Mouse (Mus musculus): ENCODE data around the gene Agpat1.

DNA sequence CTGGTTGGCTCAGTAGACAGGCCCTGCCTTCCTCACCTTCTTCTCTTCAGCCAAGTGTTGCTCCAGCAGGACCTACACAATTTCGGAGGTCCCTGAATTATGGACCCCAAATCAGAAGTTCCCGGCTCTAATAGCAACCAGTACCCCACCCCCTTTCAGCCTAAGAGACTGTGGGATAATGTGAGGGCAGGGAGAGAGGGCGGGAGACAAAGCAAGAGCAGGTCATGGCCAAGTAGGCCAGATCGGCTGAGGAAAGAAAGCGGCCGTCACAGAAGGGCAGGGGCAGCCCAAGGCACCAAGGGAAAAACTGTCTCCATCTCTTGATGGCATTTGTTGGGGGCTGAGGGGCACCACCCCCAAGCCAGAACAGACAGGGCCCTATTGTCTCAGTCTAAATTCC is 11.8 kb downstream of the Agpat1 start, which contains the start of gene Egfl8:
- no peak for TF ChIP-seq POLR2A (IDR thresholded peaks at IDR 0.05; ENCODE audit: low read depth, low read length)
- no peak for TF ChIP-seq CTCF (conservative IDR thresholded peaks at IDR 0.05; ENCODE audit: insufficient read depth, insufficient read length, low read depth, low read length)
